Mouse (Mus musculus) intestine, embryonic 14.5 days (tissue): ENCODE data around the gene Exosc6. TPM values are rescaled to one million over a fixed set of nuclear protein-coding genes. Genes with fewer than 3 reads are reported as not detected.

Experiments
- ATAC-seq: fragments of 200-750 bp; cut with Nextera tagmentation; replicated peaks from 2 replicates; pipeline ENCODE4 v1.8.0; 2017; ENCODE audit warnings: low read depth, moderate number of reproducible peaks, moderate TSS enrichment, moderate library complexity; ENCODE audit not compliant: low FRiP score, low TSS enrichment
- DNase-seq: peaks from one replicate; pipeline ENCODE4 v3.0.0-alpha.2; 2018; ENCODE audit warnings: low spot score
- H3K27ac ChIP-seq: fragments of 300-500 bp; sonication (generic); 2 replicates; pipeline ENCODE4 v1.5.1; 2014; ENCODE audit warnings: low read depth, mild to moderate bottlenecking, control low read depth
- H3K27me3 ChIP-seq: fragments of 300-500 bp; sonication (generic); replicated peaks from 2 replicates; pipeline ENCODE4 v1.6.1; 2014; ENCODE audit warnings: low read length, control low read depth; ENCODE audit not compliant: control insufficient read depth, insufficient read depth
- H3K36me3 ChIP-seq: fragments of 300-500 bp; sonication (generic); 2 replicates; pipeline ENCODE4 v1.6.1; 2014; ENCODE audit warnings: low read length, control low read depth; ENCODE audit not compliant: control insufficient read depth, insufficient read depth
- H3K4me1 ChIP-seq: fragments of 300-500 bp; sonication (generic); replicated peaks from 2 replicates; pipeline ENCODE4 v1.6.1; 2014; ENCODE audit warnings: low read length, control low read depth, mixed read lengths; ENCODE audit not compliant: control insufficient read depth, insufficient read depth
- H3K4me2 ChIP-seq: fragments of 300-500 bp; sonication (generic); 2 replicates; pipeline ENCODE4 v1.6.1; 2014; ENCODE audit warnings: low read length
- H3K4me3 ChIP-seq: fragments of 300-500 bp; sonication (generic); 2 replicates; pipeline ENCODE4 v1.5.1; 2014; ENCODE audit warnings: low read depth, low read length, control low read depth, mixed read lengths
- H3K9ac ChIP-seq: fragments of 300-500 bp; sonication (generic); 2 replicates; pipeline ENCODE4 v1.6.1; 2014; ENCODE audit warnings: mild to moderate bottlenecking, low read length
- H3K9me3 ChIP-seq: fragments of 300-500 bp; sonication (generic); 2 replicates; pipeline ENCODE4 v1.6.1; 2016; ENCODE audit warnings: low read length, control low read depth; ENCODE audit not compliant: control insufficient read depth
- WGBS: fragments of 180-500 bp; shearing (Covaris S2); extraction: QIAGEN DNeasy Blood & Tissue Kit; methylation state at CpG from one replicate; pipeline ENCODE4 v1.1.7; 2014; 5-methylcytosine and 5-hydroxymethylcytosine counted together
- polyA plus RNA-seq: library from polyadenylated mRNA; unstranded; fragments of >200 nt; fragmentation: Nextera tagmentation; extraction: Ambion mirVana; gene quantifications from 2 replicates; pipeline ENCODE4 v1.2.1, GENCODE M21; 2014

The Exosc6 gene
- polyA plus RNA-seq, 1 experiment from 2014 or later: 34.5 TPM

DNA sequence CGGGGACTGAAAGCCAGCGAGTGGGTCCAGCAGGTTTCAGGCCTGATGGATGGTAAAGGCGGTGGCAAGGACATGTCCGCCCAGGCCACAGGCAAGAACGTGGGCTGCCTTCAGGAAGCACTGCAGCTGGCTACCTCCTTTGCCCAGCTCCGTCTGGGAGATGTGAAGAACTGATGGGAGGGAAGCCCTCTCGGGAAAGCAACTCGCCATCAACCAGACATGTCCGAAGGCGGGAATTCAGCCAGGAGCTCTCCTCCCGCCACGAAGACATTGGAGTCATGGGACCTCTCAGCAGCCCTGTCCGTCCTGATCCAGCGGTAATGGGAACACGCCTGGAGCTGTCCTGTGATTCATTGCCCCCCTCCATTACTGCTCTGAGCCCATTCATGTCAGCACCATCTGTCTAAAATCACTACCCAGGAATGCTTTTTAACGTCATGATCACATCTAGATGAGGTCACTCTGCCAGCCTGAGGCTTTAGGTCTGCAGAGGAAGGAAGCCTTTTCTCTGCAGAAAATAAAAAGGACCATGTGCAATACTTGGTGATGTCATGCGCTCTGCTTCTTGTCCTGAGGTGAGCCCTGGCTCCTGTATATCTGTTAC is 1.0 kb upstream of the Exosc6 start:
- WGBS: 91% methylated on average over 17 of the region's 17 CpGs
- peaks cover 65% of the 10 kb centered on the region for H3K36me3 ChIP-seq
- H3K27me3 ChIP-seq: no peaks in the 10 kb centered on the region
- no peak overlapping the region for H3K27ac ChIP-seq
- H3K4me1 ChIP-seq: peaks cover 13% of the 10 kb centered on the region
- H3K4me2 ChIP-seq: no peak overlapping the region
- no peak overlapping the region for H3K4me3 ChIP-seq
- ATAC-seq (no peak), DNase-seq (no peak)
- no peak overlapping the region for H3K9ac ChIP-seq
- no peaks in the 10 kb centered on the region for H3K9me3 ChIP-seq

DNA sequence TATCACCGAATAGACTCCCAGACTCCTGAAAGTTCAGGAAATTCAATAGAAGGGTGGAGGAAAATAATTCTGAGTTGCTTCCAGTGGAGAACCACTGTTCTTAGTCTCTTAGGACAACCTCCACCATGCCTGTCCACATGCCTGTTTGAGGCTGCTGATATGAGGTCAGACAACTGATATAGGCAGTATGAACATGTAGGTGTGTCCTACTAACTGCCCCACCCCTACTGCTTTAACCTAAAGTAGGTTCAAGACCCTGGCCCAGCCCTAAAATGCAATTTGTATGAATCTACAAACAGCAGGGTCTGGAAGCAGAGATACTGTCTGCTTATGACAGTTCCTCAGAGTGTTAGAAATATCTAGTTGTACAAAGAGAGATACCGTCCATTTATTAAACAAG is 478 bp upstream of the Exosc6 start:
- peak overlapping the region; percentile 90; the same call in 1 of the 2 replicates for H3K4me3 ChIP-seq
- no peak overlapping the region; the same call in 1 of the 2 replicates for H3K4me2 ChIP-seq
- H3K27ac ChIP-seq: no peak overlapping the region
- no peaks in the 10 kb centered on the region for H3K9me3 ChIP-seq
- H3K4me1 ChIP-seq: peaks cover 13% of the 10 kb centered on the region
- peaks cover 59% of the 10 kb centered on the region for H3K36me3 ChIP-seq
- DNase-seq (no peak), ATAC-seq (0 out of 2 replicates have a peak, but pooled peaks have one; percentile 7)
- 77% methylated on average over 2 of the region's 2 CpGs for WGBS
- H3K27me3 ChIP-seq: no peaks in the 10 kb centered on the region
- no peak overlapping the region for H3K9ac ChIP-seq

DNA sequence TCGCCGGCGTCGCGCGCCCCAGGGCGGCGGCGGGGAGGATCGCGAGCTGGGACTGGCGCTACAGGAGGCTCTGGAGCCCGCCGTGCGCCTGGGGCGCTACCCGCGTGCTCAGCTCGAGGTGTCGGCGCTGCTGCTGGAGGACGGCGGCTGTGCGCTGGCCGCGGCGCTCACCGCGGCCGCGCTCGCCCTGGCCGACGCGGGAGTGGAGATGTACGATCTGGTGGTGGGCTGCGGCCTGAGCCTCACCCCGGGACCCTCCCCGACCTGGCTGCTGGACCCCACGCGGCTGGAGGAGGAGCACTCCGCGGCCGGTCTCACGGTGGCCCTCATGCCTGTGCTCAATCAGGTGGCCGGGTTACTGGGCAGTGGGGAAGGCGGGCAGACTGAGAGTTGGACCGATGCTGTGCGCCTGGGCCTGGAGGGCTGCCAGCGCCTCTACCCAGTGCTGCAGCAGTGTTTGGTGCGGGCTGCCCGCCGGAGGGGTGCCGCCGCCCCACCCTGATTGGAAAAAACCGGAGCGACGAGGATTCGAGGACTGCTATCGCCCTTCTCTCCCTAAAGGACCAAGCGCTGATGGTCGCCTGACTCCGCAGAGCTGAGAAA is 653 bp downstream of the Exosc6 start:
- H3K4me1 ChIP-seq: peaks cover 20% of the 10 kb centered on the region
- under 1% methylated on average over 63 of the region's 63 CpGs for WGBS
- no peaks in the 10 kb centered on the region for H3K27me3 ChIP-seq
- H3K9ac ChIP-seq: peak overlapping the region; percentile 66
- H3K27ac ChIP-seq: peak overlapping the region; percentile 77
- DNase-seq: peak; percentile 75
- H3K4me3 ChIP-seq: peak overlapping the region; percentile 90
- ATAC-seq: peak; percentile 33
- peak overlapping the region; percentile 92 for H3K4me2 ChIP-seq
- H3K36me3 ChIP-seq: peaks cover 48% of the 10 kb centered on the region
- no peaks in the 10 kb centered on the region for H3K9me3 ChIP-seq

DNA sequence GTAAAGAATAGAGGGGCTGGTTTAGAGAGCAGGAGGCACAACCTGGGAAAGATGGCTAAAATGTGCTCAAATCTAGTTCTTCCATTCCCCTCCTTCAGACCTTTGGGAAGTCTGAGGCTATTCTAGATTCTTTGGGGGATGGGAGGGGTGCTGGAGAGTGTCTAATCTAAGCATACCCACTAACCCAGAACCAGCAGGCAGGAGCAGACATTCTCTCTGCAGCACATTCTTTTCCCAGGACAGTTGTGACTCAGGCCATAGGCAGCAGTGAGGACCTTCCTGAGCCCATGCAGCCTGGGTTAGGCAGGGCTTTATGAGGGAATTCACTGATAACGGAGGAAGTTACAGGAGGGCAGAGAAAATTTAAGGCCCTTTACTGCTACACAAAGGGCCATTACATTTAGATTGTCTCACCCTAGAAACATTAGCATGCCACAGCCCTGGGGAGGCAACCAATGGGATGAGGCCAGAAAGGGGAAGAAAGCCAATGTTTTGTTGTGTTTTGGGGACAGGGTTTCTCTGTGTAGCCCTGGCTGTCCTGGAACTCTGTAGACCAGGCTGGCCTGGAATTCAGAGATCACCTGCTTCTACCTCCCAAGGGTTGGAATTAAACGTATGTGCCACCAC is 2.9 kb downstream of the Exosc6 start:
- H3K4me1 ChIP-seq: peaks cover 23% of the 10 kb centered on the region
- H3K4me2 ChIP-seq: no peak overlapping the region
- H3K27me3 ChIP-seq: no peaks in the 10 kb centered on the region
- WGBS: 75% methylated on average over 2 of the region's 2 CpGs
- no peak overlapping the region for H3K4me3 ChIP-seq
- H3K9me3 ChIP-seq: no peaks in the 10 kb centered on the region
- H3K36me3 ChIP-seq: peaks cover 25% of the 10 kb centered on the region
- no peak overlapping the region for H3K27ac ChIP-seq
- no peak for DNase-seq
- no peak overlapping the region for H3K9ac ChIP-seq
- no peak for ATAC-seq

DNA sequence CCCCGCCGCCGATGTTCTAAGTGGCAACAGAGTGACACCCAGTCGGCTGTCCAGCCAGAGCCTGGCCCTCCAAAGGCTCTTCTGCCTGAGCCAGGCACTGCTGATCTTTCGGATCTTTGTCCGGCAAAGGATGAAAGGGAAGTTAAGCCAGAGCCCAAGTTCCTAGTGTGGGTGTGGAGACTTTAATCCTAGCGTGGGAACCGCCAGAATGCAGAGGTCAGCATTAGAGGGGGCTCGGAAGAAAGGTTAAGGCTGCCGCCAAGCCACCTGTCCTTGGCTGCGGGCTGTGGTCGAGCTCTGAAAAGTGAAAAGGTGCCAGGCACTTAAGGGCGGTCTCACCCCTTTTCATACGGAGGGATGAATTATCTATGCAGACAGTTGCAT is 5.5 kb downstream of the Exosc6 start:
- under 1% methylated on average over 14 of the region's 14 CpGs for WGBS
- peak overlapping the region; percentile 55 for H3K9ac ChIP-seq
- H3K27ac ChIP-seq: no peak overlapping the region
- peaks cover 23% of the 10 kb centered on the region for H3K4me1 ChIP-seq
- DNase-seq (no peak), ATAC-seq (no peak)
- H3K4me3 ChIP-seq: peak overlapping the region; percentile 72
- H3K27me3 ChIP-seq: 0 out of 2 replicates have a peak, but pooled peaks cover 3% of the 10 kb centered on the region
- H3K36me3 ChIP-seq: peaks cover 7% of the 10 kb centered on the region; the same call in 1 of the 2 replicates
- no peaks in the 10 kb centered on the region for H3K9me3 ChIP-seq
- peak overlapping the region; percentile 70 for H3K4me2 ChIP-seq

DNA sequence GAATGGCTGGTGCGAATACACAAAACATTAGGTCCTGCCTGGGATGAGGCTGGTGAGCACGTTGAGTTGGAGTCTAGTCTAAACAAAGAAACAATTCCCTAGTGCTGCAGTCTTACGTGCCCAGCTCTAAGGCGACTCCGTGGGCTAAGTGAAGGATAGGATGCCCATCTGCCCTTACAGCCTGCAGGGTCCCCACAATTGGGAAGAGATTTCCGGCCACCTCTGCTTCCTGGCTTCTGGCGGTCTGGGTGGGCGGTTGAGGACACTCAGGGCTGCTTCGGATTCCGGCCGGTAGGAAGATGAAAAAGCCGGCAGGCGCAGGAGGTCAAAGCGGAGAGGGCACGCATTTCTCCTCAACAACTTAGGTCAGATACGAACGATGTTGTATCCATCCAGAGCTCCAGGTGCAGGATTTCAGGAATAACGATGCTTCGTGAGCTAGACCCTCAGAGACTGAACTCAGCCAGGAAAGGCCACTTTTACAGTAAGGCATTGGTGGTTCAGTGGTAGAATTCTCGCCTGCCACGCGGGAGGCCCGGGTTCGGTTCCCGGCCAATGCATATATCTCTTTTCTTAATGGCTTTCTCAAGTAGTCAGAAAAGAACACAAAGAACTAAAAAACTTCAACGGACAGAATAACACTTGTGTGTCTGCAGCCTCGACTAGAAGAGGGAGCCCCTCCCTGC is 6.1 kb downstream of the Exosc6 start:
- ATAC-seq: peak; percentile 91
- Histone ChIP-seq H3K9me3 (no peaks in the 10 kb centered on the region), H3K27ac (peak overlapping the region; percentile 47; the same call in 1 of the 2 replicates), H3K36me3 (peaks cover 7% of the 10 kb centered on the region; the same call in 1 of the 2 replicates), H3K4me1 (peaks cover 18% of the 10 kb centered on the region), H3K27me3 (0 out of 2 replicates have a peak, but pooled peaks cover 3% of the 10 kb centered on the region), H3K4me2 (peak overlapping the region; percentile 70), H3K4me3 (peak overlapping the region; percentile 72), H3K9ac (peak overlapping the region; percentile 55)
- peak; percentile 100 for DNase-seq
- 0% methylated on average over 27 of the region's 27 CpGs for WGBS

DNA sequence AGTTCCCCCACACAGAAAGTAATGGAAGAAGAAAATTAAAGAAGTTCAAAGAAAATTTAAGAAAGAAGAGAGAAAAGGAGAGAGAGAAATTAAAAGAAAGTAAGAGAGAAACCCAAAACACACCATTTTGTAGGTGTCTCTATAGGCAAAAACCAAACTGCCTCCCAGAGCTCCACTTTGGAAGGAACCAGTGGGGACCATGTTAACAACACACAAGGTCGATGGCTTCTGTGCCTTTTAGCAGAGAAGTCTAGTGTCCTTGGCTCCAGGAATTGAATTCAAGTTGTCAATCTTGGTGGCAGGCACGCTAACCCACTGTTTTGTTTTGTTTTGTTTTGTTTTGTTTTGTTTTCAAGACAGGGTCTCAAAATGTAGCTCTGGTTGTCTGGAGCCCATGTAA is 6.8 kb downstream of the Exosc6 start:
- Histone ChIP-seq H3K4me3 (peak overlapping the region; percentile 72), H3K27ac (no peak overlapping the region), H3K4me2 (peak overlapping the region; percentile 70), H3K9ac (no peak overlapping the region), H3K36me3 (peaks cover 6% of the 10 kb centered on the region; the same call in 1 of the 2 replicates), H3K9me3 (no peaks in the 10 kb centered on the region), H3K4me1 (peaks cover 11% of the 10 kb centered on the region), H3K27me3 (0 out of 2 replicates have a peak, but pooled peaks cover 3% of the 10 kb centered on the region)
- WGBS: 55% methylated on average over 2 of the region's 2 CpGs
- peak; percentile 58 for DNase-seq
- no peak for ATAC-seq

DNA sequence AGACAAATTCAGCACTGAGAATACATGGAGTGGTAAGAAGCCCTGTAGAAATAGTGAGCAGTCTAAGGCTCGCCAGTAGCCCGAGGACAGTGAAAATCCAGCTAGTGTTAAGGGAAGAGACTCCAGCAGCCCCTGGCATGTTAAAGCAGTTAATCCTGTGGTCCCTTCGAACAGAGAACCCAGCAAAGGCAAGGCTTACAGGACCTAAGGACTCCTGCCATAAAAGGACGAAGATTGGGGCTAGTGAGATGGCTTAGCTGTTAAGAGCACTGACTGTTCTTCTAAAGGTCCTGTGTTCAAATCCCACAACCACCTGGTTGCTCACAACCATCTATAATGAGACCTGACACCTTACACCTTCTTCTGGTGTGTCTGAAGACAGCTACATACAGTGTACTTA is 10.2 kb downstream of the Exosc6 start:
- ATAC-seq: no peak
- Histone ChIP-seq H3K9me3 (no peaks in the 10 kb centered on the region), H3K27ac (no peak overlapping the region), H3K27me3 (0 out of 2 replicates have a peak, but pooled peaks cover 3% of the 10 kb centered on the region), H3K4me3 (no peak overlapping the region), H3K4me1 (peaks cover 4% of the 10 kb centered on the region), H3K9ac (no peak overlapping the region), H3K4me2 (no peak overlapping the region), H3K36me3 (no peaks in the 10 kb centered on the region)
- no peak for DNase-seq
- 74% methylated on average over 4 of the region's 4 CpGs for WGBS
